Mouse (Mus musculus): ENCODE measurements around the gene Itga3. TPM values are rescaled to one million over a fixed set of nuclear protein-coding genes. Genes with fewer than 3 reads are reported as not detected.
A peak's percentile ranks its signal among the peaks of the same experiment; 100 is the strongest.

Itga3 gene
- total and polyA plus RNA-seq, 3 experiments, result not detected

DNA sequence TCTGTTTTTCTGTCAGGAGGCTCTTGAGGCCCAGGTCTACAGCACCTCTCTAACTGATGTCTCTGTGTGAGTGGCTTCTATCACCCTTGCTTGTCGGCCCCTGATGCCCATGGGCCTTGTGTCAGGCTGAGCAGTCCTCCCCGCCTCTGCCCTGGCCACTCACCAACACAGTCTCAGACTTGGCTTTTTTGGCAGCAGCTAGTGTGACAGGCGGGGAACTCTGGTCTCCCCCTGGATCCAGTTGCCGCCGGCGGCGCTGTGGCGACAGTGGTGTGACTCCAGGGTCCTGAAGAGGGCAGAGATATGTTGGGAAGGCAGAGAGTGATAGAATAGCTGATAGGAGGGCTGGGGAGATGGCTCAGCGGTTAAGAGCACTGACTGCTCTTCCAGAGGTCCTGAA is 23.5 kb downstream of the Itga3 start:
- Histone ChIP-seq H3K4me1 (ENCODE audit: control insufficient read depth in 1 of 2, insufficient read depth in 2 of 2, low read length in 2 of 2) (no peaks in the 10 kb centered on the region), H3K36me3 (ENCODE audit: control insufficient read depth in 1 of 2, insufficient read depth in 2 of 2, low read length in 2 of 2) (no peaks in the 10 kb centered on the region), H3K4me3 (ENCODE audit: control insufficient read depth in 1 of 2, insufficient read depth in 1 of 2, low read depth in 2 of 2, low read length in 2 of 2) (no peak overlapping the region), H3K9ac (ENCODE audit: control insufficient read depth, low read depth, low read length, poor library complexity, severe bottlenecking) (no peak overlapping the region), H3K27me3 (ENCODE audit: control insufficient read depth in 1 of 2, insufficient read depth in 2 of 2, low read length in 2 of 2) (peaks cover 36 to 54% of the 10 kb centered on the region in 2 experiments), H3K9me3 (replicated peaks; ENCODE audit: insufficient read depth, low read length) (no peaks in the 10 kb centered on the region), H3K27ac (ENCODE audit: control insufficient read depth, low read depth, low read length) (no peak overlapping the region), H3K79me2 (ENCODE audit: control insufficient read depth, insufficient read depth, low read length, poor library complexity) (no peaks in the 10 kb centered on the region)
- no peak for DNase-seq (ENCODE audit: low read depth, low spot score)
- TF ChIP-seq ZNF384 (IDR thresholded peaks at IDR 0.05; ENCODE audit: low read depth, low read length) (no peak), ETS1 (IDR thresholded peaks at IDR 0.05; ENCODE audit: low read depth, low read length) (no peak), MAX (IDR thresholded peaks at IDR 0.05; ENCODE audit: low read length) (no peak), POLR2A (IDR thresholded peaks at IDR 0.05; ENCODE audit: control insufficient read depth in 1 of 2, insufficient read depth in 1 of 2, low read depth in 1 of 2, low read length in 2 of 2, poor library complexity in 1 of 2) (no peak), EP300 (IDR thresholded peaks at IDR 0.05; ENCODE audit: low read depth in 1 of 2, low read length in 2 of 2) (no peak), ZKSCAN1 (IDR thresholded peaks at IDR 0.05; ENCODE audit: low read depth, low read length) (no peak), TBP (IDR thresholded peaks at IDR 0.05; ENCODE audit: low read depth, low read length) (no peak)

DNA sequence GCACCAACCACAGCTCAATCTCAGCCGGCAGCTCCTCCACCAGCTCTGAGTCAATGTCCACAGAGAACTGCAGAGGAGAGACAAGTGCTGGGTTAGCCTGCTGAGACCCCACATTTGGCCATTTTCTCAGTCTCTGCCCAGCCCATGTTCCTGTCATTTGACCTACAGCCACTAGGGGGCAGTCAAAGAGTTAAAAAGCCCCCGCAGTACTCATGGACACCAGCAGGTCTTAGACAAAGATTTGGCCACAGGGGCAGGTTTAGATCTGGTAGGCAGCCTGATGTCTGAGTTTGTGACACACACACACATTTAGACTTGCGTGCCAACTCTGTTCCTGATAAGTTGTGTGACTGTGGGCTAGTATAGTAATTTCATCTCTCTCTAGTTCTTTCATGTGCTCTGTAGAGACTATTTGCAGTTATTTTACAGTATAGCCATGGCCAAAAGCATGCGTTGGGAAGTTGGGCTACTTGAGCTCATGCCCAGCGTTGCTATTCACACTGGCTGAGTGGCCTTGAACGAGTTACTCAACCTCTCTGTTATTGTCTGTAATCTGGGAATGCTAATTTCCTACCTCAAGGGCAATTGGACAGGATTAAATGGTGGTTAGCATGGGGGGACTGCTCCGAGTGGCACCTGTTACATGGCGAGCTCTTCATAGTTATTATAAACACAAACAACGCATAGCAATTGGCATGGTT is 29.5 kb downstream of the Itga3 start:
- H3K4me1 ChIP-seq (ENCODE audit: control insufficient read depth in 1 of 2, insufficient read depth in 2 of 2, low read length in 2 of 2), result no peaks in the 10 kb centered on the region
- H3K36me3 ChIP-seq (ENCODE audit: control insufficient read depth in 1 of 2, insufficient read depth in 2 of 2, low read length in 2 of 2), result no peaks in the 10 kb centered on the region
- no peaks in the 10 kb centered on the region for H3K79me2 ChIP-seq (ENCODE audit: control insufficient read depth, insufficient read depth, low read length, poor library complexity)
- no peak overlapping the region for H3K4me3 ChIP-seq (ENCODE audit: control insufficient read depth in 1 of 2, insufficient read depth in 1 of 2, low read depth in 2 of 2, low read length in 2 of 2)
- H3K27ac ChIP-seq (ENCODE audit: control insufficient read depth, low read depth, low read length), result no peak overlapping the region
- H3K27me3 ChIP-seq (ENCODE audit: control insufficient read depth in 1 of 2, insufficient read depth in 2 of 2, low read length in 2 of 2), result peaks cover 21 to 33% of the 10 kb centered on the region in 2 experiments
- TF ChIP-seq ZC3H11A (IDR thresholded peaks at IDR 0.05; ENCODE audit: low read depth, low read length) (peak; percentile 39; the same call in 1 of the 2 replicates), TBP (IDR thresholded peaks at IDR 0.05; ENCODE audit: low read depth, low read length) (no peak), CHD2 (IDR thresholded peaks at IDR 0.05; ENCODE audit: low read length) (no peak), SMC3 (IDR thresholded peaks at IDR 0.05; ENCODE audit: low read depth, low read length) (peak; percentile 72), USF1 (IDR thresholded peaks at IDR 0.05; ENCODE audit: low read depth, low read length) (no peak), BHLHE40 (IDR thresholded peaks at IDR 0.05; ENCODE audit: borderline replicate concordance, low read depth, low read length) (no peak), MYC (IDR thresholded peaks at IDR 0.05; ENCODE audit: low read depth, low read length) (no peak), UBTF (IDR thresholded peaks at IDR 0.05; ENCODE audit: borderline replicate concordance, insufficient read depth, low read depth, low read length) (no peak), MAZ (IDR thresholded peaks at IDR 0.05; ENCODE audit: low read depth, low read length) (peak; percentile 31; the same call in 1 of the 2 replicates), MEF2A (IDR thresholded peaks at IDR 0.05; ENCODE audit: extremely low read depth, insufficient replicate concordance, low read depth, low read length, poor library complexity, severe bottlenecking) (no peak), CTCF (IDR thresholded peaks at IDR 0.05 in 2 of 3, conservative IDR thresholded peaks at IDR 0.05 in 1 of 3; ENCODE audit: control insufficient read depth in 1 of 3, insufficient read depth in 1 of 3, low read depth in 2 of 3, low read length in 3 of 3, poor library complexity in 1 of 3, severe bottlenecking in 1 of 3) (peak; percentile 83 to 95 (median 88)), RCOR1 (IDR thresholded peaks at IDR 0.05; ENCODE audit: low read depth, low read length) (no peak), RAD21 (IDR thresholded peaks at IDR 0.05; ENCODE audit: low read depth, low read length) (peak; percentile 78), ETS1 (IDR thresholded peaks at IDR 0.05; ENCODE audit: low read depth, low read length) (no peak), ZNF384 (IDR thresholded peaks at IDR 0.05; ENCODE audit: low read depth, low read length) (no peak), MAFK (IDR thresholded peaks at IDR 0.05; ENCODE audit: borderline replicate concordance, low read depth, low read length) (no peak), POLR2AphosphoS2 (IDR thresholded peaks at IDR 0.05; ENCODE audit: low read length) (no peak)
- no peak overlapping the region for H3K9ac ChIP-seq (ENCODE audit: control insufficient read depth, low read depth, low read length, poor library complexity, severe bottlenecking)
- DNase-seq (ENCODE audit: low read depth, low spot score), result peak; percentile 82
- H3K9me3 ChIP-seq (replicated peaks; ENCODE audit: insufficient read depth, low read length), result no peaks in the 10 kb centered on the region

All from MEL (cell line).